Mouse (Mus musculus) liver, postnatal 0 days (tissue): ENCODE measurements around the gene Sap18b.

ENCODE experiments used
- CTCF ChIP-seq: sonication (generic); IDR thresholded peaks from 2 replicates; pipeline ENCODE4 v1.5.1; 2016; ENCODE audit warnings: antibody characterized with exemption, low read depth
- EP300 ChIP-seq: IDR thresholded peaks from 2 replicates; pipeline ENCODE4 v1.6.1; 2016; ENCODE audit warnings: antibody characterized with exemption, low read depth, mild to moderate bottlenecking

DNA sequence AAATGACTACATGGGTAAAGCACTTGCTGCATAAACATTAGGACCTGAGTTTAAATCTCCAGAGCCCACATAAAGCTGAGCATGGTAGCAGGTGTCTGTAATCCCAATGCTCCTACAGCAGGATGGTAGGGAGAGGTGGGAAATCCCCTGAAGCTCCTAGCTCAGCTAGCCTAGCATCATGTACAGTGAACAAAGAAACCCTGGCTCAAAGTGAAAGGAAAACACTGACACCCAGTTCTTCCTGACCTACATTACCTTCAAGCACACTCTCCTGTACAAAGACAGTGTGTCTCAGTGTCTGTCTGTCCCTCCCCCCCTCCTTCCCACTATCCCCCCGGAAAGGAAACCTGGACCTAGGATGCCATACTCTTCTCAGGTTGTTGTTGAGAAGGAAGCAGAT lies 25.3 kb upstream of the Sap18b start:
- TF ChIP-seq CTCF (no peak), EP300 (no peak)
